In genomic region chr15:82217980-82218379, GRCm38 (mm10) we compare ENCODE assay signal across 1 mouse cellular context.
A peak's percentile ranks its signal among the peaks of the same experiment; 100 is the strongest.
TF ChIP-seq lines count a peak whose summit lies in the region.

No protein-coding gene starts in this region.

TF ChIP-seq in CH12.LX, 34 proteins besides CTCF, POLR2A, EP300 and RAD21 (continued from another document):
- TF ChIP-seq UBTF (IDR thresholded peaks at IDR 0.05; ENCODE audit: low read depth, low read length) (peak; percentile 49; the same call in 1 of the 2 replicates), KAT2A (IDR thresholded peaks at IDR 0.05; ENCODE audit: insufficient replicate concordance, low read length) (0 out of 2 replicates have a peak, but pooled peaks have one; percentile 14), MAX (IDR thresholded peaks at IDR 0.05; ENCODE audit: low read length) (peak; percentile 47), MYC (IDR thresholded peaks at IDR 0.05; ENCODE audit: low read depth, low read length) (0 out of 2 replicates have a peak, but pooled peaks have one; percentile 6), TCF12 (IDR thresholded peaks at IDR 0.05; ENCODE audit: low read depth, low read length) (peak; percentile 79)
